Mouse (Mus musculus) c-Kit-positive CD71-positive TER-119-negative erythroid progenitor cells, embryonic 14.5 days (primary cell): ENCODE data around the gene Osm.
A peak's percentile ranks its signal among the peaks of the same experiment; 100 is the strongest.

Source experiments
- DNase-seq: peaks from one replicate; pipeline ENCODE4 v3.0.0-alpha.2; 2013; ENCODE audit warnings: low read depth

Osm gene

DNA sequence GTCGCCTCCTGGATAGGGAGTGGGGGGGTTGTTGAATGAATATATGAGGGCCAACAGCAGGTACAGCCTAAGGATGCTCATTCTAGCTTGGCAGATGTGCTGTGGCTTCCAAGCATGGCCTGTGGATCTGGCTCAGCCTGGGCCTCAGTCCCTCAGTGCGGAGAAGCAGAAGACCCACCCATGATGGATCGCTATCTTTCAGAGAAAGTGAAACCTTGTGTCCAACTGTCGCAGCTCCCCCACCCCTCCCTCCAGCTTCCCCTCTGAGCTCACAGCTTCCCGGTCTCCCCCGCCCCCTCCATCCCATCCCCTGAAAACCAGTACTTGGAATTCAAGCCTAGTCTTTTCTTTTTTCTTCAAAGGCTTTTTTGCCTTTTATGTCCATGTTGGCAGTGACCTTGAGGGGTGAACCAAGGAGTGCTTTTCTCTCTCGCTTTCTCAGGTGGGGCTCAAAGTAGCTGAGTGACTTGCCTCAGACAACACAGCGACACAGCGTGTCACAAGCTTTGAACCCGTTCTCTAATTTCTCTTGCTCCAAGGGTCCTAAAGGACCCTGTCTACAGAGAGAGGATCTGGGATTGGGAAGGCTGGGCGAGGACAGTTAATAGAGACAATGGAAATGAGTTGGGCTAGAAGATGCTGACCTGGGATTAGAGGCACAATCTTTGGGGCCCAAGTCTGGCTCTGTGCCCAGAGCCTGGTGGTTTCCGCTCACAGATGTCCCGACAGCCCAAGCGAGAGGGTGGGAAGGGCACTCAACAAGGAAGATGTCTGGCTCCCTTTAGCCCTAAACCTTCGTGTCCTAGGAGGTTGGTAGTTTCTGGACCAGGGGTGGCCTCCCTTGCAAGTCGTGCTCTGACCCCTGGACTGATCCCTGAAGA lies at the start of gene Osm:
Gene Osm (plus strand): TSS at position 756 of the 881 bp plus-strand sequence.
- no peak for DNase-seq

DNA sequence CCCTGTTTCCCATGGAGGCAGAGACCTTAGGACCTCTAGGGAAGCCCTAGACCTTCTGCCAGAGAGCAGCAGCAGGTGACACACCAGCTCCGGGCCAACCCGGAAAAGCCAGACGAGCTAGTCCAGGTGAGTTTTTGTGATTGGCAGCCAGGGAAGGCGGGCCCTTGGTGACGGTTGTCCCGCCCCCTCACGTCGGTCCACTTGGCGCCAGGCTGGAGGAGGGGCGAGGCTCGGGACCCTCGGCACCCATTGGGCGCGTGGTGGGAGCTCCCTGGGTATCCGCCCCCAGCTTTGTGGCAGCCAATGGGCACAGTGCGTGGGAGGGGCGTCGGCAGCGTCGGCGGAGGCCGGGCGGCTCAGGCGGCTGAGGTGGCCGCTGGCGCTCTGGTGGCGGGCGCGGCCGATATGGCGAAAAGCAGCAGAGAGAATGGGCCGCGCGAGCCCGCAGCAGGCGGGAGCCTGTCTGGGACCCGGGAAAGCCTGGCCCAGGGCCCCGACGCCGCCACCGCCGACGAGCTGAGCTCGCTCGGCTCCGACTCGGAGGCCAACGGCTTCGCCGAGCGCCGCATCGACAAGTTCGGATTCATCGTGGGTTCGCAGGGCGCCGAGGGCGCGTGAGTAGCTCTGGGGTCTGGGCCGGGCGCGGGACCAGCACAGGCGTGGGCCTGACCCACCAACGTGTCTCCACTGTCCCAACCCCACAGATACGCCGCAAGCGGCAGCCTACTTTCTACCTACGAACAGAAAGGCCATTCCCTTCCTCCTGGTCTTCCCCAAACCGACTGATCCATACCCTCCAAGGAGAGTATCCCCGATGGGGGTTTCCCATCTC lies 49.5 kb upstream of the Osm start, which contains the start of gene Tbc1d10a:
Gene Tbc1d10a (plus strand): TSS at position 304 of the 832 bp plus-strand sequence.
- DNase-seq: peak; percentile 96

DNA sequence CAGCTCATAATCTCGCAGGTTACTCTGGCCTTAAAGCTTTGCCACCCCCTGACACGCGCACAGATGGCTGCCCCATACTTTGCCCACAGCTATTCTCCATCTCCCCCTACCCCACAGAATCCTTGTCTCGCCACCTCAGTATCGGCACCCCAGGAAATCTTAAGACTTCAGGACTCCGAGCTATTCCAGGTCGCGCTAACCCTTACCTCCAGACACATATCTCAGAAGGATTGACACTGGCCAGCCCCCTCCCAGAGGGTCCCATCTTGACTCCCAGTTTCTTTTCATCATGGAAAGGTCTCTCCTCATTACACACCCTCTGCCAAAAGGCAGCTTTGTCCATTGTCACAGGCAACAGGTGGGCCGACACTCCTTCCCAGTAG lies 48.9 kb upstream of the Osm start:
- DNase-seq: no peak

DNA sequence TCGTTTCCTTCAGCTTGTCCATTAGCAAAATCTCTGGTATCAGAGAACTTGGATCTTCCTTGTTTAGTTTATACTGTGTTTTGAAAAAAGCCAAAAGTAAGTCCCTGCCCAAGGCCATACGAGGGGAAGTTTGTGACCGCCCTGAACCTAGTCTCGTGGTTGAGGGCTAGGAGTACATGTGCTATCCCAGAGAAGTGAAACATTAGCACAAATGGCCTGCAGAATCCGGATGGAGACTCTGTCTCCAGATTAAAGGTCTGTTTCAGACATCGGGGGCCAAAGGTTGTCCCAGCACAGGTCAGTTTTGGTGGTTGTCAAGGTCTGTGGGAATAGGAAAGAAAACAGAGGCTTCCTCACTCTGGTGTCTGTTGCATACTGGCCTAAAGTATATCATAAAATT lies 47.0 kb upstream of the Osm start:
- DNase-seq: no peak

DNA sequence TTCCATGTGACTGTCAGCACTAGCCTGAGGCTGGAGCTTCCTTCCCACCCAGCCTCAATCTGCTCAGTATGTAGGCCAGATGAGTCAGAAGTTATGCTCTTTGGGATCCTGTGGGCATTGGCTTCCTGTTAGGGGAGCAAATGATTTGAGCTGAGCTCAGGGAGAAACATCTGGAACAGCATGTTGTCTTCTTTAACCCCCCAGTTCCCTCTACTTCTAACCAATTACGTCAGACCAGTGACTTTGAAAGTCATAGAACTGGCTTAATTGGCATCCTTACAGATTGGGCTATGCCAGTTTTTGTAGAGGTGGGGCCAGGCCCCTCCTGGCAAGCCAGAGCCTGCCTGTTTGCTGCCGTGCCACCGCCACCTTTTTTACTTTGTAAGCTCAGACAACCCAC lies 45.5 kb upstream of the Osm start:
- no peak for DNase-seq

DNA sequence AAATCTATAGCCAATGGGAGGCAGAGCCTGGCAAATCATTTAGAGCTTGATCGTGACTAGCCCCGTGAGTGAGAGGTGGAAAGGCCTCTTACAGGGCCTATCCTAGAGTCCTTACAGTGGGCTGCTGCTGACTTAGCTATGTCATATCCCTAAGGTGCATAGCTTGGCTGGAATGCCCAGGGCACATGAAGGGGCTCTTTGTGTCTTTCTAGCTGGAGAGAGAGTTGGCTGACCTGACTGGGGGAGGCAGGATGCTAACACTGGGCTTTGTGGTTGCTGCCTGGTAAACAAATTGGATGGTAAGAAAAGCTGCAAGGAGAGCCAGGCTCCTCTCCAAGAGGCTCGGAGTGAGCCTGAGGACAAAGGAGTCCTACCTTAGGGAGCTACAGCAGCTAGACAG lies 43.5 kb upstream of the Osm start:
- no peak for DNase-seq

DNA sequence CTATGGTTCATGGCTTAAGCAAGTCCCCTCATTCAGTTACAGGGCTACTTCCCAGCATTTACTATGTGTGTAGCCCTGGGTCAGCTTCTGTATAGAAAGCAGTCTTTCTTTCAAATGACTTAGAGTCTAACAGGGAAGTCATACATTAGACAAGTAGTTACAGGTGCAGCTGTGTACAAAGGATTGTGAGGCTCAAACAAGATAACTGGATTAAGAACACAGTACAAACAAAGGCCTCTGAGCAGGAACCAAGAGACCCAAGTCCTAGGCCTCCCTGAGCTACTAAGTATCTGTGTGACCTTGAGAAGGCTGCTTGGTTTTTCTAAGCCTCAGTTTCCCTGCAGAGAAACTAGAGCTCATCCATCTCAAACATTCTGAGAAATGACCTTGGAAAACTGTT lies 42.8 kb upstream of the Osm start:
- no peak for DNase-seq

DNA sequence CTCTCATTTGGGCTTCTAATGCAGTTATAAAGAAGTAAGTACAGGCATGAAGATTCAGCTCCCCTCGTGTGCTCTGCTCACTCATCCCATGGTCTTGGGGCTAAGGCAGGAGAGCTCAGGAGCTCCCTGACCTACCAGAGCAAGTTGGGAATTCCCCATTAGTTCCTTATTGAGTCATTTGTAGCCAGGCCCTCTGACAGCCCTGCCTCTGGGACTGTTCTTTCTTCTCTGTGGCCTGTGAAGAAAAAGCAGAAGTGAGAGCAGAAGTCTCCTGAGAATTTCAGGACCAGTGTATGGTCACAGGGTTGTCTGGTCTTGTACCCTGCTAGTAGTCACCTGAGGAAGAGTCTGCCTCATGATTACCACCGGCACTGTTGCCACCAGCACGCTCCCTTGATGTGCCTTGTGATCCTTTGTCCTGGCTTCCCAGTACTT lies 40.6 kb upstream of the Osm start:
- no peak for DNase-seq

DNA sequence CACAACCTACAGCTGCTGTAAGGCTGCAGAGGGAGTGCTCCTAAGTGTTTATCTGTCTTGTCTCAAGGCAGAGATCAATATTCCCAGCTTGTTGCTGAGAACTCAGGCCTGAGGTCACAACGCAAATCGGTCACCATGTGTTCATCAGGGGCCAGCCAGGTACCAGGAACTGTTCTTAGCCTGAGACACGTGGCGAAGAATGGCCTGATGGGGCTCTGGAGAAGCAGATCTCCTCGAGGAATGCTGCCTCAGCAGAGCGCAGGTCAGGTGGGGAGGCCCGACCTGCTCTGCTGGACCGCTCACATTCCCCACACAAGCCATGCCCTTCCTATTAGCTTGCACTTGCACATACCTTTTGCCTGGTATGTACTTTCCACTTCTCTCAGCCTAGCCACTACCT lies 39.6 kb upstream of the Osm start:
- no peak for DNase-seq

DNA sequence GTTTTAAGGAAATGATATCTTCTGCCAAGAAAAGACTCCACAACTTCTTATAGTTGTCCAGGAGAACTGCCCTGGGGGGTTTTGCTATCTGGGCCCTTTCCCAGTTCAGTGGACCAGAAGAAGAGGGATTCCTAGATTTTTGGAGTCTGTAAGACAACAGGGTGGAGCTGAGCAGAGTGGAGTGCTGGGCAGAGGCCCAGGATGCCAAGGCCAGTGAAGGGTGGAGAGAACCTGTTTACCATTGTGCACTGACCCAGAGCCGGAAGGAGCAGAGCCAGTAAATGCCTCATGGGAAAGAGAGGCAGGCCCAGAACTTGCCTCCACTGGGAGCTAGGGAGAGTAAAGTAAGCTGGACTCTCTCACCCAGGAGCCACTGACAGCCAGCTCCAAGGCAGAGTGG lies 38.5 kb upstream of the Osm start:
- DNase-seq: no peak

DNA sequence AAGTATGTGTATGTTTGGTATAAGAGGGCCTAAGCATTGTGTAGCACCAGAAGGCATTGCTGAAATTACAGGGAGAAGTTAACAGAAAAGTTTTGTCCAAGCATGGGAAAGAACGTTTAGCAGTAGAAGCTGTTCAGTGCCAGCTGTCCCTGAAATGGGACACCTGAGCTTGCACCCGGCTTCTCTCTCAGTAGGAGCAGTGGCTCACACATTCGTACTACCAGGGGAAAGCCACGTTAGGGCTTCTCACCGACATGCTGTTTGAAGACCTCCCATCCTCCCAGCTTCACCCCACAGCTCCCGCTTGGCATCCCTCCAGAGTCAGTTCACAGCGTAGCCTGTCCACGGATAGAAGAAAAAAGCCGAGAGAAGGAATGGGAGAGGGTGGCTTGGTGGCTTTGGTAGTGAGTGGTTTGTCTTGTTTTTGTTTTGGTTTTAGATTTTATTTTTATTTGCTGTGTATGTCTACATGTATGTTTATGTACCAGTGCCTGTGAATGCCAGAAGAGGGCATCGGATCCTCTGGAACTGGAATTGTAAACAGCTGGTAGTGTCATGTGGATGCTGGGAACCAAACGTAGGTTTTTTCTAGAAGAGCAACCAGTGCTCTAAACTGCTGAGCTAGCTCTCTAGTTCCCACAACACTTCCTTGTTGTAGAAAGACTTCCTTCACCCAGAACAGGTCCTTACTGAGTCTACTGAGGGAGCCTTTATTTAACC lies 34.1 kb upstream of the Osm start:
- DNase-seq: no peak

DNA sequence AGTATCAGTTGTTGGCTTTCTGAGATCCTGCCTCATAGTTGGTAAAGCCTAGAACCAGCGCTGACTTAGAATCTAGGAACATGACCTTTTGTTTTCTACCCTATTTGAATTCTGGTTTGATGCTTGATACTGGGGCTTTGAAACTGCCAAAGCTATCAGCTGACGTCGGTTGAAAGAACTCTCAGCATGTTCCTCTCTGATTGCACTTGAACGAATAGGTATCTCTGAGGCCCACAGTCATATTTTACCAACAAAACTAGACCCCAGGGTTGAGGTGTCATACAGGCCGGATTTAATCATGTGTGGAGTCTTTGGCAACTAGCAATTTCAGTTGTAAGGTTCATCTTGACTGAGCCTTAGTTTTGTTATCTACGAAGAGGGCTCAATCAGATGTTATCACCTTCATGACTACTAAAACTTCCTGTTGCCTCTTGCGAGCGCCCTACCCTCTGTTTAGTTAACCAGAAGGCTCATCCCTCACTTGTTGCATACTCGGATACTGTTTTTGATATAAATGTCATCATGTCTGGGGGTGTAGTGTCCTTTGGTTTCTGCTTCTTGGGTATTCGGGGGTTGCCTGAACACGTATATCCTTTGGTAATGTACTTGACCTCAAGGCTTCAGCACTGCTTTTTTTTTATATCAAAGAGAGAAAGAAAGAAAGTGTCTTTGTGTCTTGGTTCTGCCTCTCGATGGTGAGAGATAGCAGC lies 33.1 kb upstream of the Osm start:
- no peak for DNase-seq

DNA sequence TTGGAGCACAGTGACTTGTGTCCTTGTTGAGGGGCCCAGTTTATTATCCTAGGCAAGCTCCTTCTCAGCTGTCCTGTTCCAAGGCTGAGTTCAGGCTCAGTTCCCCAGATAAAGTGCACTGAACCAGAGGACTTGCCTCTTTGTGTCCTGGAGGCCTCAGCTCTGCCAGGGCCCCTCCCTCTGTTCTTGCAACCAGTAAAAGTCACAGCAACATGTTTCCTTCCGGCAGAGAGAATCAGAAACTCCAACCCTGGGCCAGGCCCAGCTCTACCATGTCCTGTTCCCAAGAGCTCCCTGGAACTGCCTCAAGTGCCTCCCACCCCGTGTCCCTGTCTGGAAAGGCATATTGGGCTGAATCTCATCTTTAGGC lies 32.5 kb upstream of the Osm start:
- no peak for DNase-seq

DNA sequence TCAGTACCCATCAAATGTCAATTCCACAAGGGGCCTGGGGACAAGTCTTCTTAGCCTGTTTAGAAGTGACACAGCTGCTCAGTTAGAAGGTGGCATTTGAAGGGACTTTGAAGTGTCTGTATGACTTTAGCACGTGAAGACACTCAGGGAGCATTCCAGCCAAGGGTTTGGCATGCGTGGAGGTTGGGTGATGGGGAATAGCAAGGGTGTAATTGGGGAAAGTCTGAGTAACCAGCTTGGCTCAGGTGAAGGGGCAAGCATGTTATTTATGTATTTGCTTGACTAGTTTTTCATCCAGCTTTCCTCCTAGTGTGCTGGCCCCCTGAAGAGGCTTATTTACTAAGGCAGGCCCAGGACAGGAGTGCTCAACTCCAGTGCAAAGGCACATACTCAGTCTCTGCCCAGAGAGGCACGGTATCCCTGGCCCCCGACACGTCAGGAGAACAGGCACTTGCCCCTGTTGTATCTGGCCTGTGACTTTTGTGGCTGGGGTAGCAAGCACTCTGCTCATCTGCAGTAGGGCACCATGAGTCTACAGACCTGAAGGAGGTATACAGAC lies 31.0 kb upstream of the Osm start:
- no peak for DNase-seq

DNA sequence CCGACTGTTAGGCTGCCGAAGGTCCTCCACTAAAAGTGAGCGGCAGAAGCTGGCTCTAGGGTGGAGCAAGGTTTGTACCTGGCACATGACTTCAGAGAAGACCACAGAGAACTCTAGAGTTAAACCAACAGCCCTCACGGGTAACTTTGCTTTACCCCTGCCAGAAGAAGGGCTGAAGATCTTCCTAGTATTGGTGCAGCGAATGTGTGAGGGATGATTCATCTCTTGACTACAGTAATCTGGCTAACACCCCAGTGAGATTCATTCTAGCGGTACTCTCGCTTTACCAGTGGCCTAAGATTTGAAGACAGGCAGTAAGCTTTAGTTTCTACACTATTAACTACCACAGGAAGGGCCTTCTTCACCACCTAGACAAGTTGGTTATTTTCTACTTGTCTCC lies 30.3 kb upstream of the Osm start:
- no peak for DNase-seq

DNA sequence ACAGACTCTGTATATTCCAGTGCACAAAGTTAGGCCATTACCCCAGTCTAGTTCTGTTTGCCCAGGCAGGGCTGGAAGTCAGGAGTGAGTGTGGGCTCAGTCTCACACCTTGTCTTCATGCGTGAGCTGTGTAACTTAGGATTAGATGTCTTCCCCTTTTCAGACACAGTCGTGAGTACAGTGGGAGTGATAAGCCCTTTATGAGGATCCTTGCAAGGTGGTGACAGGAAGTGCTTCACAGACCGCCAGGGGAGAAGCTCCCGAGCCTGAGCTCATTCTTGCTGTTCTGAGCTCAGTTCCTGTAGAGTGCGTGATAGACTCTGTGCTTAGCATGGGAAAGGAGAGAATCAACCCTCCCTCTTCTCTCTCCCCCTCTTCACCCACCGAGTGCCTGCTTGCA lies 29.7 kb upstream of the Osm start:
- no peak for DNase-seq

DNA sequence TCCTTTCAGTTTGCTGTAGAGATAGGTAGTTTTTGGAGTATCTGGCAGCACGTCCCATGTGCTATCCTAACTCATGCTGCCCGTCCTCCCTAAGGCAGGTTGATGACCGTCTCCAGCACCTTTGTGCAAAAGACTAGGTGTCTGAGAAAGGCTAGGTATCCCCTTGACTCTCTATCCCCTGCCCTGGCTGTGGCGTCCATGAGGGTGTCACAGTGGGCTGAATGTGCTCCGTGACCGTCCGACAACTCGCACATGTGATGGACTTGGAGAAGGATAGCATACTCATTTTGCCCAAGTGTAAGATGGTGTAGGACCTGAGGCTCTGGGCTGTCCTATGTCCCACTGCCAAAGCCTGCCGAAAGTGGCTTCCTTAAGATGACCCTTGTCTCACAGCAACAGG lies 28.6 kb upstream of the Osm start:
- DNase-seq: no peak

DNA sequence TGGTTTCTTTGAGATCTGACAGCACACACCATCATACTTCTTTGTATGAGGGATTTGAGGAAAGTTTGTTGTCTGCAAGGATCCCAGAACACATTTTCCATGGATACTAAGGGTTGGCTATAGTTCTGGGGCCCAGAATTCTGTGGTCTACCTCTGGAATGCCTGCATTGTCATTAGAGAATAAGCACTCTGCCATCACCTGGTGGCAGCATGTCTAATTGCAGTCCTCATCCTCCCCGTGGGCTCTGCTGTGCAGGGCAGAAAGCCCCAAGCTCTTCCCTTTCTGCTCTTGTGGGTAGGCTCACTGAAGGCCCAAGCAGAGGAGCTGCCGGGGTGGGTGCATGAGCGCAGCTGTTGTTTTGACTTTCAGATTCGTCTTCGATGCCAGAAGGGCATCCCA lies 26.7 kb upstream of the Osm start:
- no peak for DNase-seq

DNA sequence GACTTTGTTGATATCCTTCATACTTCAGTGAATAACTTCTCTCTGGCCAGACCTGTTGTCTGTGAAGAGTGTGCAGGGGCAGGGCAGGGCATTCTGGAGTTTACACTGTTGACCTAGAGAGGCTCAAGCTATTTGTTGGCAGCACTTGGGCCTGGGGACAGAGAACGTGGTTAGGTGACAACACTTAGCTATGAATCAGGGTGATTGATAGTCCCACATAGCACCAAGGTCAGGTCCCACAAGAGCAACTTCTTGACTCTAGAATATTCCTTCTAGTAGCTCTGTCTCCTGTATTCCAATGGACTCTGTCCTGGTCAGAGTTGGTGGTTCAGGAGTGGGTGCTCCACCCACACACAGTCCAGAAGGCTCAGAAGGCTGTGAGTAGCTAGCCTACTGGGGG lies 25.4 kb upstream of the Osm start:
- DNase-seq: no peak

DNA sequence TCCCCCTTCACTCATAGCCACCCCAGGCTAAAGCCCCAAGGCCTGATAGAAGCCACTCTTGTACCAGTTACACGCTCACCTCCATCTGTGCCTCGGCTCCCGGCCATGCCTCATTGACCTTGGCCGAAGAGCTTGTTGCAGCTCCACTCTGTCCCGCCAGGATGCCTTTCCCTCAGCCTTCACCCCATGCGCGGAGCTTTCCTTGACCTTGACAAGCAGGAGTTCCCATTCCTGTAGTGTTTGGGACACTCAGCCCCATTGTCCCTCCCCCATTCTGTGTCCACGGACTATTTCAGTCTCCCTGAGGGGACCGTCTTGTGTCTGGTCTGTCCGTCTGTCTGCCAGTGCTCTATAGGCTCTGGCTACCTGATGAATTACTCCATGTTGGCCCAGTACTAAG lies 23.1 kb upstream of the Osm start:
- DNase-seq: no peak

DNA sequence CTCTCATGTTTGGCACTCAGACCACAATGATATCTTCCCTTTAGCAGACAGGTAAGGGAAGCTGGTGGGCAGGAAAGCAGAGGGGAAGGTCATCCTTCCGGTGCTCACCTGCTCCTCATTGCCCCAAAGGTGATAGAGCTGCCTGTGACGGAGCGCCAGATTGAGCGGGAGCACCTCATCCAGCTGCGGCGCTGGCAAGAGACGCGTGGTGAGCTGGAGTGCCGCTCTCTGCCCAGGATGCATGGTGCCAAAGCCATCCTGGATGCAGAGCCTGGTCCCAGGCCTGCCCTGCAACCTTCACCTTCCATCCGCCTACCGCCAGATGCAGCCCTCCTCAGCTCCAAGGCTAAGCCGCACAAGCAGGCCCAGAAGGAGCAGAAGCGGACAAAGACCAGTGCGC lies 21.6 kb upstream of the Osm start:
- no peak for DNase-seq

DNA sequence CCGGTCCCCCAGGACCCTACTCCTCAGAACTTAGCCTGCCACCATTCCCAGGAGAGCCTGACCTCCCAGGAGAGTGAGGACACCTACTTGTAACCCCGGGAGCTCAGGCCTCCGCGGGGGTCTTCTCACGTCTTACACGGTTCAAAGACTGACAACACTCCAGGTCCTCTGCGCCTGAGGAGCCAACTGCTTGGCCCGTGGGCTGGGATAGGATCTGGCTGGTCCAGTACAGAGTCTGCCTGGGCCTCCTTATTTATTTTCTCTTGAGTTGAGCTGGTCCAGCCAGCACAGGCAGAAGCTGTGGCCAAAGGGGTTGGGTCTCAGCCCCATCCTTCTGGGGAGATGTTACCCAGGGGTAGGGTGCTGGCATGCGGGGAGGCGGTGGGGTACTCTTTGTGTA lies 21.2 kb upstream of the Osm start:
- DNase-seq: no peak
